Mouse (Mus musculus) heart, embryonic 12.5 days (tissue): Measurements from ENCODE around the gene Kif21b. TPM values are rescaled to one million over a fixed set of nuclear protein-coding genes. Genes with fewer than 3 reads are reported as not detected.

Source experiments
- ATAC-seq: fragments of 200-750 bp; cut with Nextera tagmentation; 2 replicates; pipeline ENCODE4 v1.8.0; 2017; ENCODE audit warnings: moderate TSS enrichment, moderate library complexity; ENCODE audit not compliant: insufficient number of reproducible peaks, low FRiP score
- H3K27ac ChIP-seq: fragments of 300-500 bp; sonication (generic); 2 replicates; pipeline ENCODE4 v1.5.1; 2016; ENCODE audit warnings: mild to moderate bottlenecking, moderate library complexity; ENCODE audit not compliant: poor library complexity, severe bottlenecking
- H3K27me3 ChIP-seq: fragments of 300-500 bp; sonication (generic); replicated peaks from 2 replicates; pipeline ENCODE4 v1.6.1; 2016; ENCODE audit warnings: mild to moderate bottlenecking, moderate library complexity
- H3K36me3 ChIP-seq: fragments of 300-500 bp; sonication (generic); 2 replicates; pipeline ENCODE4 v1.6.1; 2016; ENCODE audit warnings: mild to moderate bottlenecking, moderate library complexity
- H3K4me1 ChIP-seq: fragments of 300-500 bp; sonication (generic); replicated peaks from 2 replicates; pipeline ENCODE4 v1.6.1; 2016; ENCODE audit warnings: mild to moderate bottlenecking
- H3K4me2 ChIP-seq: fragments of 300-500 bp; sonication (generic); 2 replicates; pipeline ENCODE4 v1.6.1; 2016; ENCODE audit warnings: mild to moderate bottlenecking, moderate library complexity
- H3K4me3 ChIP-seq: fragments of 300-500 bp; sonication (generic); 2 replicates; pipeline ENCODE4 v1.5.1; 2016; ENCODE audit warnings: mild to moderate bottlenecking
- H3K9ac ChIP-seq: fragments of 300-500 bp; sonication (generic); 2 replicates; pipeline ENCODE4 v1.6.1; 2016; ENCODE audit warnings: mild to moderate bottlenecking, moderate library complexity
- H3K9me3 ChIP-seq: fragments of 300-500 bp; sonication (generic); replicated peaks from 2 replicates; pipeline ENCODE4 v1.6.1; 2016; ENCODE audit warnings: mild to moderate bottlenecking, moderate library complexity
- WGBS: fragments of 180-500 bp; shearing (Covaris S2); methylation state at CpG from one replicate; pipeline ENCODE4 v1.1.7; 2016; 5-methylcytosine and 5-hydroxymethylcytosine counted together
- polyA plus RNA-seq: library from polyadenylated mRNA; unstranded; fragments of >200 nt; fragmentation: Nextera tagmentation; extraction: Ambion mirVana; gene quantifications from 2 replicates; pipeline ENCODE4 v1.2.1, GENCODE M21; 2016

Gene Kif21b
- polyA plus RNA-seq, 1 experiment from 2014 or later = 3.3 TPM

DNA sequence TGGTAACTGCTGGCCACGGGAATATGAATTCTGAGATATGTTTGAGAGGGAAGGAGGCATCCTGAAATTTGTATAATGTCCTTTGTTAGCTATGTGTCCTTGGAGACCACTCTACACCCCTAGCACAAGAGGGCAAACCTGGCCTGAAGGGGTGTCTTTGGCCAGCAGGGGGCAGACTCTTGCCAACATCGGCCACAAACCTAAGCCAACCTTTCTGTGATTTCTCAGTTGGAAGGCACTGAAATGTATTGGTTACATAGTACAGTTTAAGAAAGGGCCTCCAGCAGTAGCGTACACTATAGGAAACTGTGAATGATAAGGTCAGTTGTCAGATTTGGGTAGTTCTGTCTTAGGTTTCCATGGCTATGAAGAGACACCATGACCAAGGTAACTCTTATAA, 15.0 kb upstream of the Kif21b start:
- Histone ChIP-seq H3K36me3 (no peaks in the 10 kb centered on the region), H3K4me2 (no peak overlapping the region), H3K4me1 (peaks cover 13% of the 10 kb centered on the region), H3K27me3 (peaks cover 7% of the 10 kb centered on the region; the same call in 1 of the 2 replicates), H3K9me3 (0 out of 2 replicates have a peak, but pooled peaks cover 4% of the 10 kb centered on the region), H3K4me3 (no peak overlapping the region), H3K9ac (no peak overlapping the region), H3K27ac (no peak overlapping the region)
- WGBS = 18% methylated on average over 3 of the region's 3 CpGs
- ATAC-seq = no peak

GRCm38 (mm10) chr1:136117069-136117468, 14.1 kb upstream of the Kif21b start:
- 0 out of 2 replicates have a peak, but pooled peaks cover 4% of the 10 kb centered on the region for H3K9me3 ChIP-seq
- ATAC-seq = no peak
- H3K27ac ChIP-seq = no peak overlapping the region
- peaks cover 7% of the 10 kb centered on the region; the same call in 1 of the 2 replicates for H3K27me3 ChIP-seq
- 75% methylated on average over 9 of the region's 9 CpGs for WGBS
- no peak overlapping the region for H3K4me3 ChIP-seq
- peaks cover 13% of the 10 kb centered on the region for H3K4me1 ChIP-seq
- no peak overlapping the region for H3K9ac ChIP-seq
- no peak overlapping the region for H3K4me2 ChIP-seq
- H3K36me3 ChIP-seq = no peaks in the 10 kb centered on the region

DNA sequence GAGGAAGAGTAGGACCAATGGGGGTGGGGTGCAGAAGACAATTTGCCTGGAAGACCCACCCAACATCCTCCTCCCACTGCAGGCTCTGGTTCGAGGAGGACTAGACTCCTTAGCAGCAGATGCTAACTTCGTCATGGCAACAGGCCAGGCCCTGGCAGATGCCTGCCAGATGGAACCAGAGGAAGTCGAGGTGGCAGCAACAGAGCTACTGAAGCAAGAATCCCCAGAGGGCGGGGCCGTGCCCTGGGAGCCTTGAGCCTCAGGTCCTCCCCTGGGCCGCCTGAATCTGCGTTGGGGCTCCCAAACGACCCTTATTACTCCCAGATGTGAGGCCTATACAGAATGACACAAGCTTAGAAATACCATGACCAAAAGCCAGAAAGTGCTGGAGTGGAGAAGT, 12.3 kb upstream of the Kif21b start:
- Histone ChIP-seq H3K9me3 (0 out of 2 replicates have a peak, but pooled peaks cover 2% of the 10 kb centered on the region), H3K27me3 (peaks cover 7% of the 10 kb centered on the region; the same call in 1 of the 2 replicates), H3K4me3 (no peak overlapping the region), H3K27ac (no peak overlapping the region), H3K4me2 (no peak overlapping the region), H3K9ac (no peak overlapping the region), H3K4me1 (peaks cover 13% of the 10 kb centered on the region), H3K36me3 (no peaks in the 10 kb centered on the region)
- no peak for ATAC-seq
- 52% methylated on average over 8 of the region's 8 CpGs for WGBS

DNA sequence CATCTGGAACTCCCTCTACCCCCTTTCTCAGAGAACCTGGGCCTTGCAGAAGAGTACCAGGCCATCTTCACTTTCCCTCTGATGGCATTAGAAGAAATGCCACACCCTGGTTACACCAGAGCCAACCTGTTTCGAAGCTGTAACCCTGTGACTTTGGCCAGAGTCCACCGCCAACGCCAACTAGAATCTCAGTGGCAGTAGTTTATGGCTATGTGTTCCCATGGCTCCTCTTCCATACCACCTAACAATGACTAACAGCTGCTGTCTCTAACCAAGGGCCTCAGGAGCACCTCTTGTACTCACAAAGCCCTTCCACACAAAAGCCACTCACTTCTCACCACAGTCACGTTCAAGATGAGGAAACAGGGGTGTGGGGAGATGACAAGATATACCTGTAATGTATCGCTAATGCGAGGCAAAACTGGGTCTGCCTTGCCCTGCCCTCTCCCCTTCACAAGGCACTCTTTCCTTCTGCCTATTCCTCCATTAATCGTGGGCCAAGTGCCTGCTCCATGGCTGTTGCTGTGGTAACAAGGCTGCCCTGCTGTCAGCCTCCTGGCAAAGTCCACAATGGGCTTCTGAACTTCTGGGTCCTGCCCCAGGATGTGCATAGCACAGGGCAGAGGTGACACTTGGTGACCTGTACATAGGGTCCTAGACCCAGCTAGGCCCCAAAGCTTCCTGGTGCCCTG, 11.5 kb upstream of the Kif21b start:
- H3K4me1 ChIP-seq = peaks cover 20% of the 10 kb centered on the region
- 84% methylated on average over 7 of the region's 7 CpGs for WGBS
- no peak for ATAC-seq
- H3K36me3 ChIP-seq = no peaks in the 10 kb centered on the region
- no peaks in the 10 kb centered on the region for H3K9me3 ChIP-seq
- H3K27ac ChIP-seq = no peak overlapping the region
- peaks cover 7% of the 10 kb centered on the region; the same call in 1 of the 2 replicates for H3K27me3 ChIP-seq
- H3K4me3 ChIP-seq = no peak overlapping the region
- H3K4me2 ChIP-seq = no peak overlapping the region
- no peak overlapping the region; the same call in 1 of the 2 replicates for H3K9ac ChIP-seq

GRCm38 (mm10) chr1:136120263-136120603, 11.0 kb upstream of the Kif21b start:
- ATAC-seq = no peak
- Histone ChIP-seq H3K9ac (no peak overlapping the region; the same call in 1 of the 2 replicates), H3K27ac (no peak overlapping the region)

DNA sequence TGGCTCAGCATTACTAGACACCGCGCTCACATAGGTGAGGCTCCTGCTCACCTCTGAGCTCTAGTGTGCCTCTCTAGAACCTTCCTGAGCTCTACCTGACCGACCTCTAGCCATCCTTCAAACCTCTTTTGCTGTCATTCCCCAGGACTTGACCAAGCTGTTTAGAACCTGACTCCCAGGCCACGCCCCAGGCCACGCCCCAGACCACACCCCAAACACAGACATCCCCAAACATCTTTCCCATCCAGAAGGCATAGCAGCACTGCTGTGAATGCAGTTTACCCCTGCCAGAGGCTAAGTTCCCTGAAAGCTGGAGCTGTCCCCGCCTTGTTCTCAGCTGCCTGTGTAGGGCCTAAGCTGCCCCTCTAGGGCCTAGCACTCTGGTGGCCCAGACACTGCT, 10.4 kb upstream of the Kif21b start:
- ATAC-seq = no peak; the same call in 1 of the 2 replicates
- Histone ChIP-seq H3K9ac (no peak overlapping the region), H3K36me3 (no peaks in the 10 kb centered on the region), H3K4me2 (no peak overlapping the region), H3K27ac (no peak overlapping the region), H3K4me1 (peaks cover 21% of the 10 kb centered on the region), H3K9me3 (no peaks in the 10 kb centered on the region), H3K27me3 (0 out of 2 replicates have a peak, but pooled peaks cover 7% of the 10 kb centered on the region), H3K4me3 (no peak overlapping the region)
- WGBS = 47% methylated on average over 6 of the region's 6 CpGs

More at GRCm38 (mm10) chr1:136120263-136120603, 11.0 kb upstream of the Kif21b start:
- Histone ChIP-seq H3K27me3 (0 out of 2 replicates have a peak, but pooled peaks cover 7% of the 10 kb centered on the region), H3K4me1 (peaks cover 21% of the 10 kb centered on the region), H3K4me2 (no peak overlapping the region), H3K4me3 (no peak overlapping the region), H3K36me3 (no peaks in the 10 kb centered on the region), H3K9me3 (no peaks in the 10 kb centered on the region)
- WGBS = 14% methylated on average over 1 of the region's 1 CpGs

- no peak overlapping the region for H3K4me3 ChIP-seq
- H3K4me2 ChIP-seq = no peak overlapping the region
- no peaks in the 10 kb centered on the region for H3K9me3 ChIP-seq
- H3K9ac ChIP-seq = no peak overlapping the region
- 86% methylated on average over 8 of the region's 8 CpGs for WGBS
- H3K4me1 ChIP-seq = peaks cover 28% of the 10 kb centered on the region
- 0 out of 2 replicates have a peak, but pooled peaks cover 7% of the 10 kb centered on the region for H3K27me3 ChIP-seq
- no peak for ATAC-seq
- no peaks in the 10 kb centered on the region for H3K36me3 ChIP-seq
- H3K27ac ChIP-seq = no peak overlapping the region
Measured at GRCm38 (mm10) chr1:136122030-136122429, 9.2 kb upstream of the Kif21b start.

- no peaks in the 10 kb centered on the region for H3K36me3 ChIP-seq
- no peaks in the 10 kb centered on the region for H3K9me3 ChIP-seq
- no peak overlapping the region for H3K9ac ChIP-seq
- no peak overlapping the region for H3K4me2 ChIP-seq
- H3K27me3 ChIP-seq = no peaks in the 10 kb centered on the region
- no peak overlapping the region for H3K27ac ChIP-seq
- no peak overlapping the region for H3K4me3 ChIP-seq
- peaks cover 52% of the 10 kb centered on the region for H3K4me1 ChIP-seq
- WGBS = 69% methylated on average over 10 of the region's 10 CpGs
- no peak for ATAC-seq
Measured at GRCm38 (mm10) chr1:136126159-136126765, 4.9 kb upstream of the Kif21b start.

DNA sequence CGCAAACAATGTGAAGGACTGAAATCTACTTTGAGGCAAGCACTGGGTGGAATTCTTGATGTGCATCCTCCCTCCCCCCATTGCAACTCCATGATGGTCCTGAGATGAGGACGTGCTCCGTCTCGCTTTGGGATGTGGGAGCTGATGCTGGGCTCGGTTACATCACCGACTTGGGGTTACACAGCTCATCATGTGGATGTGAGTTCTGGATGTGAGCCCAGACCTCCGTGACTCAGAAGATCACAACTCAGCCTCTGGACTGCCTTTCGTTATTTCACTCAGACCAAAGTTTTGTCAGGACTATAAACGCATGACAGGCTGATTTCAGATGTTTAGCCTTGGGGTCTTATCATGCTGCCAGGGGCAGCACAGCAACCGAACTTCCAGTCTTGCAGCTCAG, 4.3 kb upstream of the Kif21b start:
- no peak overlapping the region for H3K4me3 ChIP-seq
- H3K27me3 ChIP-seq = no peaks in the 10 kb centered on the region
- peaks cover 52% of the 10 kb centered on the region for H3K4me1 ChIP-seq
- H3K9ac ChIP-seq = no peak overlapping the region
- WGBS = 50% methylated on average over 10 of the region's 10 CpGs
- no peak for ATAC-seq
- no peaks in the 10 kb centered on the region for H3K36me3 ChIP-seq
- H3K27ac ChIP-seq = peak overlapping the region; percentile 31; the same call in 1 of the 2 replicates
- H3K9me3 ChIP-seq = no peaks in the 10 kb centered on the region
- H3K4me2 ChIP-seq = no peak overlapping the region

DNA sequence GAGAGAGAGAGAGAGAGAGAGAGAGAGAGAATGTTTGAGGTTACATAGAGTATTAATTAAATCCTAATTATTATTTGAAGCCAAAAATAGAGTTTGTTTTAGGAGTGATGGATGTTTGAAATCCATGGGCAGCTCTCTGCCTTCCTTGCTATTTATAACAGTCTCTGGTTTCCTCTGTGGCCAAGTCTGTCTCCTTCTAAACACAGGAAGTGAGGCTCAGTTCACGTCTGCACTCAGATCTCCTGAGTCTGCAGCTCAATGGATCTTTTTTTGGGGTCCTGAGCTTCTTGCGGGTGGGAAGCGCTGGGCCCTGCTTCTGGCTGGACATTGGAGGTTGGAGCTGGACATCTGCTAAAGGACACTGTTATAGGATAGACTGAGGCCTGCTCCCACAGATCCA, 3.3 kb upstream of the Kif21b start:
- H3K9ac ChIP-seq = no peak overlapping the region

GRCm38 (mm10) chr1:136128416-136128815, 2.8 kb upstream of the Kif21b start:
- peaks cover 68% of the 10 kb centered on the region for H3K4me1 ChIP-seq
- 55% methylated on average over 5 of the region's 5 CpGs for WGBS
- no peak for ATAC-seq

More for the DNA sequence above, 3.3 kb upstream of the Kif21b start:
- no peak overlapping the region for H3K4me3 ChIP-seq
- 0 out of 2 replicates have a peak overlapping the region, but pooled peaks have one; percentile 27 for H3K27ac ChIP-seq
- H3K4me2 ChIP-seq = no peak overlapping the region
- no peaks in the 10 kb centered on the region for H3K27me3 ChIP-seq
- no peak for ATAC-seq
- H3K36me3 ChIP-seq = no peaks in the 10 kb centered on the region
- H3K4me1 ChIP-seq = peaks cover 62% of the 10 kb centered on the region
- no peaks in the 10 kb centered on the region for H3K9me3 ChIP-seq
- WGBS = 34% methylated on average over 3 of the region's 3 CpGs

More at GRCm38 (mm10) chr1:136128416-136128815, 2.8 kb upstream of the Kif21b start:
- H3K9ac ChIP-seq = 0 out of 2 replicates have a peak overlapping the region, but pooled peaks have one; percentile 24
- peak overlapping the region; percentile 2; the same call in 1 of the 2 replicates for H3K27ac ChIP-seq
- H3K27me3 ChIP-seq = no peaks in the 10 kb centered on the region
- no peaks in the 10 kb centered on the region for H3K36me3 ChIP-seq
- H3K9me3 ChIP-seq = no peaks in the 10 kb centered on the region
- no peak overlapping the region for H3K4me3 ChIP-seq
- H3K4me2 ChIP-seq = no peak overlapping the region
